Mouse (Mus musculus) heart, embryonic 14.5 days (tissue): ENCODE data around the gene Taf10. TPM values are rescaled to one million over a fixed set of nuclear protein-coding genes. Genes with fewer than 3 reads are reported as not detected.
A peak's percentile ranks its signal among the peaks of the same experiment; 100 is the strongest.

Experiments used
- ATAC-seq: fragments of 200-750 bp; cut with Nextera tagmentation; 2 replicates; pipeline ENCODE4 v1.8.0; 2017; ENCODE audit warnings: low read depth, moderate TSS enrichment; ENCODE audit not compliant: insufficient number of reproducible peaks, insufficient read depth, low FRiP score
- H3K27ac ChIP-seq, 2 experiments: fragments of 200-500 bp in 1 of 2; fragments of 300-500 bp in 1 of 2; sonication (generic) in 1 of 2; replicated peaks in 1 of 2; 2 replicates each; pipeline ENCODE4 v1.5.1; 2012 to 2014; ENCODE audit warnings: low read depth in 2 of 2, low read length in 2 of 2, control low read depth in 1 of 2, mild to moderate bottlenecking in 1 of 2, mixed read lengths in 1 of 2; ENCODE audit not compliant: control insufficient read depth in 1 of 2, insufficient read depth in 1 of 2
- H3K27me3 ChIP-seq: fragments of 300-500 bp; sonication (generic); 2 replicates; pipeline ENCODE4 v1.6.1; 2014; ENCODE audit warnings: mild to moderate bottlenecking, low read length, control low read depth; ENCODE audit not compliant: control insufficient read depth, insufficient read depth
- H3K36me3 ChIP-seq: fragments of 300-500 bp; sonication (generic); 2 replicates; pipeline ENCODE4 v1.6.1; 2014; ENCODE audit warnings: mild to moderate bottlenecking, control low read depth, low read length, mixed read lengths; ENCODE audit not compliant: control insufficient read depth, insufficient read depth
- H3K4me1 ChIP-seq, 2 experiments: fragments of 200-500 bp in 1 of 2; fragments of 300-500 bp in 1 of 2; sonication (generic) in 1 of 2; 2 replicates each; pipeline ENCODE4 v1.6.1; 2012 to 2014; ENCODE audit warnings: low read length in 2 of 2, control low read depth in 1 of 2, mixed read lengths in 1 of 2; ENCODE audit not compliant: control insufficient read depth in 2 of 2, insufficient read depth in 2 of 2
- H3K4me2 ChIP-seq: fragments of 300-500 bp; sonication (generic); 2 replicates; pipeline ENCODE4 v1.6.1; 2014; ENCODE audit warnings: mild to moderate bottlenecking, low read length
- H3K4me3 ChIP-seq, 2 experiments: fragments of 200-500 bp in 1 of 2; fragments of 300-500 bp in 1 of 2; sonication (generic) in 1 of 2; 2 replicates each; pipeline ENCODE4 v1.5.1; 2012 to 2014; ENCODE audit warnings: low read length in 2 of 2, mild to moderate bottlenecking in 2 of 2, control low read depth in 1 of 2, low read depth in 1 of 2, moderate library complexity in 1 of 2; ENCODE audit not compliant: control insufficient read depth in 1 of 2, insufficient read depth in 1 of 2
- H3K9ac ChIP-seq: fragments of 300-500 bp; sonication (generic); 2 replicates; pipeline ENCODE4 v1.6.1; 2014; ENCODE audit warnings: mild to moderate bottlenecking, low read length
- H3K9me3 ChIP-seq: fragments of 300-500 bp; sonication (generic); 2 replicates; pipeline ENCODE4 v1.6.1; 2016; ENCODE audit warnings: low read length, control low read depth; ENCODE audit not compliant: control insufficient read depth
- WGBS: fragments of 180-500 bp; shearing (Covaris S2); extraction: QIAGEN DNeasy Blood & Tissue Kit; methylation state at CpG from one replicate; pipeline ENCODE4 v1.1.7; 2014; 5-methylcytosine and 5-hydroxymethylcytosine counted together
- polyA plus RNA-seq: library from polyadenylated mRNA; unstranded; fragments of >200 nt; fragmentation: Nextera tagmentation; extraction: Ambion mirVana; gene quantifications from 2 replicates; pipeline ENCODE4 v1.2.1, GENCODE M21; 2014

Taf10 gene
- polyA plus RNA-seq, 1 experiment from 2014 or later = 159 TPM

DNA sequence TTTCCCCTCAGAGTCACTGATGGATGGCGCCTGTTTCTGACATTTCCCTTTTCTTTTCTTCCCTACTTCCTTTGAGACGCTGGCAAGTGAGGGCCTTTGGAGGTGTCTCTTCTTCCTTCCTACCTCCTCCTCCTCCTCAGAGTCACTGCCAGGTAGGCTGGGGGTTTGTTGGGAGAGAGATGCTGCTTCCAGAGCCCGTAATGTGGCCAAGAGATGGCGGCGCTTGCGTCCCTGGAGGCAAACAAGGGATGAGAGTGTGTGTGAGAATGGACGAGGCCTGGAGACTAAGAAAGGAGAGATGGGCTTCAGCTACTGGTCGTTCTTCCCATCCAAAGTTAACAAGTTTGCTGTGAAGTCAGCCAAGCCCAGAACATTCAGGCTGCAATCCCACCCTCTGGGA is 9.3 kb downstream of the Taf10 start:
- Histone ChIP-seq H3K4me3 (no peak overlapping the region), H3K36me3 (peaks cover 52% of the 10 kb centered on the region), H3K9ac (peak overlapping the region; percentile 98; the same call in 1 of the 2 replicates)

DNA sequence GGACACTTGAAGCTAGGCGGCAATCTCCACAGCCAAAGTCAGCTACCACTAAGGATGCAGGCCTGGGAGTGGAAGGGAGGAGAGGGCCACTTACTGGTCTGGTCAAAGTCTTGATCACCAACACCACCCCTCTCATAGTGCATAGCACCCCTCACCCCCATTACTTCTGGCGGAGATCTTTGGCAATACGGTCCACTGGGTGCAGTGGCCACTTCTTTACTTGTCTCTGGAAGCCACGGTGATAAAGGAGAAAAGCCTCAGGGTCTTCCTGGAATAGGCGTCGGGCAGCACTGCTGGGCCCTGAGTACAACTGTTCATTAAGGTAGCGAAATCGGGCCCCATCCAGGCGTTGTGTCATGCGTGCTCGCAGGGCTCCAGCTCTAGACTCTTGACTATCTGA is 10.3 kb downstream of the Taf10 start:
- Histone ChIP-seq H3K27ac (no peak overlapping the region), H3K9ac (no peak overlapping the region), H3K27me3 (no peaks in the 10 kb centered on the region), H3K4me3 (no peak overlapping the region), H3K4me2 (no peak overlapping the region), H3K36me3 (peaks cover 56% of the 10 kb centered on the region), H3K9me3 (no peaks in the 10 kb centered on the region), H3K4me1 (peaks cover 7 to 22% of the 10 kb centered on the region in 2 experiments)
- no peak for ATAC-seq
- 94% methylated on average over 11 of the region's 11 CpGs for WGBS

More for the DNA sequence above, 9.3 kb downstream of the Taf10 start:
- Histone ChIP-seq H3K4me1 (peaks cover 7 to 28% of the 10 kb centered on the region in 2 experiments), H3K9me3 (no peaks in the 10 kb centered on the region), H3K27me3 (no peaks in the 10 kb centered on the region), H3K27ac (no peak overlapping the region), H3K4me2 (no peak overlapping the region; the same call in 1 of the 2 replicates)
- WGBS = 85% methylated on average over 8 of the region's 8 CpGs
- ATAC-seq = no peak

DNA sequence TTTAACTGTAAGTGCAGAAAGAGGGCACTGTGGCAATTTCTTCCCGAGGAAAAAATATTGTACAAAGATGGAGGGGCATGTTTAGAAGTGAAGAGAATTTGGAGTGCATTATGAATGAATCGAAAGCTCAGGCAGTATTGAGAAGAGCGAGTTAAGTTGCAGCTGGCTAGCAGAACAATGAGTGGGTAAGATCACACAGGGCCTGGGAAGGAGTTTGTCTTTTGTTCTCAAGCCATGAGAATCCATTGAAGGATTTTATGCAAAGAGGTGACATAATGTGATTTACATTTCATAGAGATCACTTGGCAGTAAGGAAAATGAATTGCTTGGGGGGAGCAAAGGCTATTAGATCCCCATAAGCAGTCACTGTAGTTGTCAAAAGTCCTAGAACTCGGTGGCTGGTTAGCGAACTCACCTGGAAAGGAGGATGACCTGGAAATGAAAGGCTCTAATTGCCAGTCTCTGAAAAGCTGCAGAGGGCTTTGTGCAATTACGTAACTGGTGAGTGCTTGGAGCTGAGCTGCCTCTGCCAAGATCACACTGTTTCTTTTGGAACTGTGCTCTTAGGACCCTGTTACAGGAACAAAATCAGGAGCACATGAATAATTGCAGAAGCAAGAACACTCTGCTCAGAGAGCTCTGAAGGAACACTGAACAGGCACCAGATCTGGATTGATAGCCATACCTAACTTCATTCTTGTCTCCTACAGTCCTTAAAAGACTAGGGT is 15.3 kb downstream of the Taf10 start:
- Histone ChIP-seq H3K27ac (0 out of 4 replicates have a peak overlapping the region, but pooled peaks of 1 of the 2 experiments have one; percentile 5), H3K4me2 (no peak overlapping the region), H3K9me3 (no peaks in the 10 kb centered on the region), H3K9ac (no peak overlapping the region; the same call in 1 of the 2 replicates), H3K4me3 (no peak overlapping the region), H3K4me1 (no peaks in the 10 kb centered on the region), H3K27me3 (no peaks in the 10 kb centered on the region), H3K36me3 (peaks cover 44% of the 10 kb centered on the region)
- WGBS = 85% methylated on average over 6 of the region's 6 CpGs
- ATAC-seq = no peak

DNA sequence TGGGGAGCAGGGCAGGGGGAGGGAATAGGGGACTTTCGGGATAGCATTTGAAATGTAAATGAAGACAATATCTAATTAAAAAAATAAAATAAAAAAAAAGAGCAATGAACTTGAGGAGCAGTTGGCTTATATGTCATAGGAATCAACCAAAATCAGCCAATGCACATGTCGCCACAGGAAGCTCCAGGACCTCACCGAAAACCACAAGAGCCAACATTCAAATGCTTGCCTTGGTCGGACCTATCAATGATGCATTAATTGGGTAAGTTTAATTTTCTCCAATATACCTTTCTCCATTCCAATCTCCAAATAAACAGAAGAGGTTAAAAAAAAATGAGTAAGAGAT is 17.2 kb downstream of the Taf10 start:
- Histone ChIP-seq H3K4me1 (no peaks in the 10 kb centered on the region), H3K27me3 (no peaks in the 10 kb centered on the region), H3K36me3 (peaks cover 25% of the 10 kb centered on the region), H3K9ac (no peak overlapping the region), H3K27ac (no peak overlapping the region), H3K9me3 (no peaks in the 10 kb centered on the region), H3K4me3 (no peak overlapping the region), H3K4me2 (no peak overlapping the region)
- ATAC-seq = no peak
- 89% methylated on average over 4 of the region's 4 CpGs for WGBS

DNA sequence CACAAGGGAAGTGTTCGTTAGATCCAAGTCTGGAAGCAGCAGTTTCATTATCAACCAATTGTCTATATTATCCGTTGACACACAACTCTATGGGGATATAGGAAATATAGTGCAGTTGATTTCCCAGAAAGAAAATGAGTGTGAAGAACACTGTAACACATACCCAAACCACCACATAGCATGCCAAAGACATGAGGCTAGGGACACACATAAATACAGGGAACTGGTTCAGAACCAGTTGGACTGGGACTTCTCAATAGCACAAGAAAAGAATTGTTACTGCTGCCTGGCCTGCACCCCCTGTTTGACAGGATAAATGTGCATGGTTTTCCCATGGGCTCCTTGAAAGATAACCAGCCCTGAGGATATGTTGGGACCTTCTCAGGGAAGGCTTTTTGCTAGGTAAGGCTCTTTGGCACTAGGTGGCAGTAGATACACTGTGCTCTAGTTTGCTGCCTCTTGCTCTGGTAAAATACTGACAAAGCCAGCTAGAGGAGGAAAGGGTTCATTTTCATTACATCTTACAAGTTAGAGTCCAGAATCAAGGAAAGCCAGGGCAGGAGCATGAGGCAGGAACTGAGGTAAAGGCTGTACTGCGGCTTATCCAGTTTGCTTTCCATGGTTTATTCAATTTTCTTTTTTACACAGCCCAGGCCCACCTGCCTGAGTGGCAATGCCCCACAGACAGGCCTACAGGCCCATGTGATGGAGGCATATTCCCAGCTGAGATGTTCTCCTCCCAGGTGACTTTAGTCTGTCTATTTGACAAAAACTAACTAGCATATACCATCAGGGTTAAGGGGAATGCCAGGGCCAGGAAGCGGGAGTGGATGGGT is 17.8 kb downstream of the Taf10 start:
- 83% methylated on average over 4 of the region's 4 CpGs for WGBS
- H3K4me1 ChIP-seq = no peaks in the 10 kb centered on the region
- H3K27me3 ChIP-seq = no peaks in the 10 kb centered on the region
- H3K4me3 ChIP-seq = no peak overlapping the region
- no peak overlapping the region for H3K4me2 ChIP-seq
- H3K9ac ChIP-seq = no peak overlapping the region
- no peaks in the 10 kb centered on the region for H3K9me3 ChIP-seq
- peaks cover 19% of the 10 kb centered on the region for H3K36me3 ChIP-seq
- H3K27ac ChIP-seq = no peak overlapping the region
- ATAC-seq = no peak

DNA sequence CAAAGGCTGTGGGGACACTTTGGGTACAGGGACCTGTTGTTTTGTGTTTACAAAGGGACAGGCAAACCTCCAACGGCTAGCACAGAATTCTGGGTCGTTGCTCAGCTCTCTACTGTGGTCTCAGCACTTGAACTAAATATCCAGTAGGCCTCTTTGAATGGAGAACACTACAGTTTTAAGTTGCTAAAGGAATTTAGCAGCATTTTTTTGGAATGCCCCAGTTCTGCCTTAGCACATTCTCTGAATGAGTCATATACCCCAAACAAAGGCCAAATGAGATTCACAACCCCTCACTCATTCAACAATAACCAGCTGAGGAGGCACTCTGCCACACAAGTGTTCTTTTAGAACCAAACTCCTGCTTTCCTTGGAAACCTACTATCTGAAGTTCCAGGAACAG is 22.2 kb downstream of the Taf10 start:
- 63% methylated on average over 2 of the region's 2 CpGs for WGBS
- Histone ChIP-seq H3K27me3 (no peaks in the 10 kb centered on the region), H3K4me2 (no peak overlapping the region), H3K27ac (no peak overlapping the region), H3K9ac (no peak overlapping the region), H3K4me3 (no peak overlapping the region), H3K36me3 (no peaks in the 10 kb centered on the region), H3K9me3 (no peaks in the 10 kb centered on the region), H3K4me1 (no peaks in the 10 kb centered on the region)
- no peak for ATAC-seq

DNA sequence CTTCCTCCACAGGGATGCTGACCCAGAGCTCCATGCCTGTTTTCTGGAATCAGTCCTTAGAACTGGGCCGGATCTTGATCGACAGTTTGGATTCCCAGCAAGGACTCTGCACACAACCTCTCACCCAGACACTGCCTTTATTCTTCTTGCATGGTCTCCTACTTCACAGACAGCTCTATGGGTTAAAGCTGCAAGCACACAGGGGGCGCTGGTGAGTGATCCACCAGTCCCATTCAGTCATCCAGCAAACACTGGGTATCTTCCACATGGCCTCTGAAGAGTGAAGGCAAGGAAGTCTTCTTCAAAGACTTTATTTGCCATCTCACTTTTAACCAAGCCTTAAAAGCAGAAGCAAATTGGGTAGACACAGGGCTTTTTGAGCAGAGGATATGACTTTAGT is 28.8 kb downstream of the Taf10 start:
- no peak for ATAC-seq
- H3K36me3 ChIP-seq = no peaks in the 10 kb centered on the region
- no peak overlapping the region for H3K4me3 ChIP-seq
- H3K9ac ChIP-seq = no peak overlapping the region
- no peak overlapping the region for H3K4me2 ChIP-seq
- no peaks in the 10 kb centered on the region for H3K27me3 ChIP-seq
- H3K27ac ChIP-seq = no peak overlapping the region
- no peaks in the 10 kb centered on the region for H3K9me3 ChIP-seq
- whole genome bisulfite sequencing = 61% methylated on average over 3 of the region's 3 CpGs
- H3K4me1 ChIP-seq = no peaks in the 10 kb centered on the region
